Mouse (Mus musculus) forebrain, embryonic 12.5 days (tissue): ENCODE results near the gene Tead1. TPM values are rescaled to one million over a fixed set of nuclear protein-coding genes. Genes with fewer than 3 reads are reported as not detected.

Experiments used
- ATAC-seq: fragments of 200-750 bp; cut with Nextera tagmentation; 2 replicates; pipeline ENCODE4 v1.8.0; 2017; ENCODE audit warnings: moderate TSS enrichment; ENCODE audit not compliant: low FRiP score
- H3K27ac ChIP-seq: fragments of 300-500 bp; sonication (generic); 2 replicates; pipeline ENCODE4 v1.5.1; 2016; ENCODE audit warnings: mild to moderate bottlenecking
- H3K27me3 ChIP-seq: fragments of 300-500 bp; sonication (generic); 2 replicates; pipeline ENCODE4 v1.6.1; 2016; ENCODE audit warnings: mild to moderate bottlenecking
- H3K36me3 ChIP-seq: fragments of 300-500 bp; sonication (generic); replicated peaks from 2 replicates; pipeline ENCODE4 v1.6.1; 2016; ENCODE audit warnings: mild to moderate bottlenecking
- H3K4me1 ChIP-seq: fragments of 300-500 bp; sonication (generic); 2 replicates; pipeline ENCODE4 v1.6.1; 2016
- H3K4me2 ChIP-seq: fragments of 300-500 bp; sonication (generic); 2 replicates; pipeline ENCODE4 v1.6.1; 2016; ENCODE audit warnings: mild to moderate bottlenecking, moderate library complexity
- H3K4me3 ChIP-seq: fragments of 300-500 bp; sonication (generic); replicated peaks from 2 replicates; pipeline ENCODE4 v1.5.1; 2016; ENCODE audit warnings: mild to moderate bottlenecking
- H3K9ac ChIP-seq: fragments of 300-500 bp; sonication (generic); 2 replicates; pipeline ENCODE4 v1.6.1; 2016; ENCODE audit warnings: mild to moderate bottlenecking
- H3K9me3 ChIP-seq: fragments of 300-500 bp; sonication (generic); 2 replicates; pipeline ENCODE4 v1.6.1; 2016
- WGBS: fragments of 180-500 bp; shearing (Covaris S2); methylation state at CpG from one replicate; pipeline ENCODE4 v1.1.7; 2016; 5-methylcytosine and 5-hydroxymethylcytosine counted together
- microRNA-seq: library from miRNA; unstranded; fragments of <30 nt; microRNA quantifications from one replicate; pipeline ENCODE4, GENCODE M21; 2017
- polyA plus RNA-seq: library from polyadenylated mRNA; unstranded; fragments of >200 nt; fragmentation: Nextera tagmentation; extraction: Ambion mirVana; gene quantifications from 2 replicates; pipeline ENCODE4 v1.2.1, GENCODE M21; 2016

Tead1 gene
- polyA plus RNA-seq, 1 experiment from 2014 or later: 28.3 TPM

DNA sequence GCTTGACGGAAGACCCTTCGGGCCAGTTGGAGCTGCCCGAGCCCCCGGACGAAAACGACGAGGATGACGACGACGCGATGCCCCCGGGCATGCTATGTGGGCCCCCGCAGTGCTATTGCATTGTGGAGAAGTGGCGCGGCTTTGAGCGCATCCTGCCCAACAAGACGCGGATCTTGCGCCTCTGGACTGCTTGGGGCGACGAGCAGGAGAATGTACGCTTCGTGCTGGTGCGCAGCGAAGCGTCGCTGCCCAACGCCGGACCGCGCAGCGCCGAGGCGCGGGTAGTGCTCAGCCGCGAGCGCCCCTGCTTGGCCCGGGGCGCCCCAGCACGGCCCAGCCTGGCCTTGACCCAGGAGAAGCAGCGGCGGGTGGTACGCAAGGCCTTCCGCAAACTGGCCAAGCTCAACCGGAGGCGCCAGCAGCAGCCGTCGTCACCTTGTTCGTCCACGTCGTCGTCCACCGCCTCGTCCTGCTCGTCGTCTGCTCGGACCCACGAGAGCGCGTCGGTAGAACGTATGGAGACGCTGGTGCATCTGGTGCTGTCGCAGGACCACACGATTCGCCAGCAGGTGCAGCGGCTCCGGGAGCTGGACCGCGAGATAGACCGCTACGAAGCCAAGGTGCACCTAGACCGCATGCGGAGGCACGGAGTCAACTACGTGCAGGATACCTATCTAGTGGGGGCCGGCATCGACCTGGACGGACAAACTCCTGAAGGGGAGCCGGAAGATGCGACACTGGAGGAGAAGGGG, 275.4 kb downstream of the Tead1 start:
- Histone ChIP-seq H3K27me3 (peaks cover 67% of the 10 kb centered on the region), H3K9ac (peak overlapping the region; percentile 31), H3K9me3 (no peaks in the 10 kb centered on the region), H3K4me1 (peaks cover 33% of the 10 kb centered on the region), H3K4me2 (peak overlapping the region; percentile 77), H3K36me3 (no peaks in the 10 kb centered on the region), H3K4me3 (peak overlapping the region; percentile 45), H3K27ac (no peak overlapping the region)
- under 1% methylated on average over 80 of the region's 82 CpGs for WGBS
- ATAC-seq: peak; percentile 45; the same call in 1 of the 2 replicates

DNA sequence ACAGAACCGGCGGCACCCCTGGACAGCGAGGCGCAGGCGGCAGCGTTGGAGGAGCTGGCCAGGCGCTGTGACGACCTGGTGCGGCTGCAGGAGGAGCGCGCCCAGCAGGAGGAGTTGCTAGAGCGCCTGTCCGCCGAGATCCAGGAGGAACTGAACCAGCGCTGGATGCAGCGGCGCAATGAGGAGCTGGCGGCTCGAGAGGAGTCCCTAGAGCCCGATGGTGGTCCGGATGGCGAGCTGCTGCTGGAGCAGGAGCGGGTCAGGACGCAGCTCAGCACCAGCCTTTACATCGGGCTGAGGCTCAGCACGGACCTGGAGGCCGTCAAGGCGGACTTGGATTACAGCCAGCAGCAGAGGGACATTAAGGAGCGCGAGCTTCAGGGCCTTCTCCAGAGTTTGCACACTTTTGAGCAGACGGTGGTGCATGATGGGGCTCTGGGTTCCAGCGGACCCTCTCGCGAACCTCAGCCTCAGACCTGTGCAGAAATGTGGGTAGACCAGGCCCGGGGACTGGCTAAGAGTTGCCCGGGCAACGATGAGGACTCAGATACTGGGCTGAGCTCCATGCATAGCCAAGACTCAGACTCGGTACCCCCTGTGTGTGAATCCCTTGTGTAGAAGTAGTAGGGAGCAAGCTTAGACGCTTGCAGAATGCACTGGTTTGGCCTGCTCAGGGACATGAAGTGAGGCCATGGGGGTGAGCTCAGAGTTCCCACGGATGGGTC, 276.1 kb downstream of the Tead1 start:
- ATAC-seq: peak; percentile 51; the same call in 1 of the 2 replicates
- H3K27ac ChIP-seq: no peak overlapping the region

DNA sequence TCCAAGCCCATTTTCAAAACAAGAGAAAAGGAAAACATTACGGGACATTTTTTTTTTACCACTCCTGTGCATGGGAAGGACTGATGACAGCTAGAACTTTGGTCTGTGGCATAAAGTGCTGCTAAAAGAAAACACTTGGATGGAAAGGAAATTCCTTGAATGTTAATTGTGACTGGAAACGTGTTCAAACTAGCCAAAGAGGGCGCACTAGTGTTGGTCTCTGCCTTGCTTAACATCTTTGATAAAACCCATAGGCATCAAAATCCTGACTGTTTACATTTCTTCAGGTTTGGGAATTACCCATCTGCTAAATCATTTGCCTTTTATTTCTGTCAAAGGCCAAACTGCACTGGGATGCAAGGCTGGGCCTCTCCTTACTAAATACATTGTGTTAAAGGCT, 276.8 kb downstream of the Tead1 start:
- 34% methylated on average over 3 of the region's 3 CpGs for WGBS
- Histone ChIP-seq H3K4me2 (no peak overlapping the region), H3K36me3 (no peaks in the 10 kb centered on the region), H3K27ac (no peak overlapping the region), H3K27me3 (peaks cover 60% of the 10 kb centered on the region), H3K9me3 (no peaks in the 10 kb centered on the region), H3K9ac (no peak overlapping the region), H3K4me1 (peaks cover 33% of the 10 kb centered on the region), H3K4me3 (no peak overlapping the region)
- ATAC-seq: no peak

More for the DNA sequence above, 276.1 kb downstream of the Tead1 start:
- Histone ChIP-seq H3K9me3 (no peaks in the 10 kb centered on the region), H3K9ac (0 out of 2 replicates have a peak overlapping the region, but pooled peaks have one; percentile 31), H3K36me3 (no peaks in the 10 kb centered on the region), H3K27me3 (peaks cover 67% of the 10 kb centered on the region), H3K4me2 (peak overlapping the region; percentile 77), H3K4me1 (peaks cover 33% of the 10 kb centered on the region), H3K4me3 (peak overlapping the region; percentile 45)
- WGBS: 3% methylated on average over 40 of the region's 40 CpGs

Small RNA genes lying within 50 kb of the gene (microRNA-seq; reads per million reads assigned to microRNA genes)
- gene Gm44462: not detected
